Mouse (Mus musculus) monocyte, adult 5-6 weeks (primary cell): Measurements from ENCODE around the gene Brd4. TPM values are rescaled to one million over a fixed set of nuclear protein-coding genes. Genes with fewer than 3 reads are reported as not detected.
A peak's percentile ranks its signal among the peaks of the same experiment; 100 is the strongest.

Experiments
- ATAC-seq: fragments of 153-309, 156-312 bp; replicated peaks from 2 replicates; pipeline ENCODE4 v1.8.0; 2017; ENCODE audit warnings: mild to moderate bottlenecking; ENCODE audit not compliant: low TSS enrichment, insufficient number of reproducible peaks, severe bottlenecking, poor library complexity, low FRiP score
- total RNA-seq: library from RNA; stranded (forward); fragments of 200-1000, 200-491, 200-594 nt; gene quantifications from 3 replicates; pipeline ENCODE4 v1.2.3, GENCODE M21; 2017

Gene Brd4
- total RNA-seq, 1 experiment from 2014 or later: 47.1 TPM

- ATAC-seq: no peak
These were observed 94.7 kb downstream of the Brd4 start for GRCm38 (mm10) chr17:32189850-32190249.

GRCm38 (mm10) chr17:32188863-32189636, 95.5 kb downstream of the Brd4 start, which contains the start of gene Ephx3:
TSS of gene Ephx3 (minus strand) at chr17:32189549.
- ATAC-seq: no peak

GRCm38 (mm10) chr17:32183017-32183416, 101.5 kb downstream of the Brd4 start:
- no peak for ATAC-seq

- ATAC-seq: no peak
These were observed 104.7 kb downstream of the Brd4 start for GRCm38 (mm10) chr17:32179621-32180491.

GRCm38 (mm10) chr17:32176919-32177318, 107.6 kb downstream of the Brd4 start:
- ATAC-seq: no peak

- ATAC-seq: no peak
These were observed 111.4 kb downstream of the Brd4 start for GRCm38 (mm10) chr17:32173166-32173565.

GRCm38 (mm10) chr17:32172485-32172884, 112.0 kb downstream of the Brd4 start:
- no peak for ATAC-seq

GRCm38 (mm10) chr17:32169518-32170225, 114.8 kb downstream of the Brd4 start:
- ATAC-seq: no peak

- ATAC-seq: no peak
These were observed 117.8 kb downstream of the Brd4 start, which contains the start of gene Notch3 for GRCm38 (mm10) chr17:32166687-32167086. TSS of gene Notch3 (minus strand) at chr17:32166852.

- ATAC-seq: no peak
These were observed 118.5 kb downstream of the Brd4 start for GRCm38 (mm10) chr17:32165803-32166595.

- no peak for ATAC-seq
These were observed 119.2 kb downstream of the Brd4 start for GRCm38 (mm10) chr17:32165266-32165802.

GRCm38 (mm10) chr17:32164780-32165179, 119.7 kb downstream of the Brd4 start:
- ATAC-seq: no peak

GRCm38 (mm10) chr17:32163910-32164650, 120.4 kb downstream of the Brd4 start:
- ATAC-seq: peak; percentile 45; the same call in 1 of the 2 replicates

GRCm38 (mm10) chr17:32162112-32162850, 122.2 kb downstream of the Brd4 start:
- ATAC-seq: no peak

- ATAC-seq: no peak
These were observed 123.6 kb downstream of the Brd4 start for GRCm38 (mm10) chr17:32160882-32161281.

GRCm38 (mm10) chr17:32158841-32159240, 125.7 kb downstream of the Brd4 start:
- ATAC-seq: no peak

GRCm38 (mm10) chr17:32146718-32147117, 137.8 kb downstream of the Brd4 start:
- no peak for ATAC-seq
